Mouse (Mus musculus): Measurements from ENCODE around the gene Btbd7. TPM values are rescaled to one million over a fixed set of nuclear protein-coding genes. Genes with fewer than 3 reads are reported as not detected.

The Btbd7 gene
- total RNA-seq, 2 experiments from 2014 or later: 17.7 to 19.6 TPM

GRCm38 (mm10) chr12:102743589-102744574, 134.4 kb downstream of the Btbd7 start, which contains the start of the genes Moap1 and Tmem251:
TSS of gene Moap1 (minus strand) at chr12:102743661.
TSS of gene Tmem251 (plus strand) at chr12:102743762.
- peak; percentile 88 to 94 for DNase-seq (ENCODE audit: extremely low spot score in 1 of 2, low spot score in 2 of 2)
- intact Hi-C loops (cut with DNase I): no loop called here

- DNase-seq (ENCODE audit: extremely low spot score in 1 of 2, low spot score in 2 of 2): no peak
- intact Hi-C loops (cut with DNase I): no loop called here
Measured at GRCm38 (mm10) chr12:102743036-102743588, 135.2 kb downstream of the Btbd7 start.

- DNase-seq (ENCODE audit: extremely low spot score in 1 of 2, low spot score in 2 of 2): no peak
- intact Hi-C loops (cut with DNase I): no loop called here
Measured at GRCm38 (mm10) chr12:102742056-102742455, 136.2 kb downstream of the Btbd7 start.

GRCm38 (mm10) chr12:102740285-102740684, 138.0 kb downstream of the Btbd7 start:
- intact Hi-C loops (cut with DNase I): no loop called here
- DNase-seq (ENCODE audit: extremely low spot score in 1 of 2, low spot score in 2 of 2): no peak

DNA sequence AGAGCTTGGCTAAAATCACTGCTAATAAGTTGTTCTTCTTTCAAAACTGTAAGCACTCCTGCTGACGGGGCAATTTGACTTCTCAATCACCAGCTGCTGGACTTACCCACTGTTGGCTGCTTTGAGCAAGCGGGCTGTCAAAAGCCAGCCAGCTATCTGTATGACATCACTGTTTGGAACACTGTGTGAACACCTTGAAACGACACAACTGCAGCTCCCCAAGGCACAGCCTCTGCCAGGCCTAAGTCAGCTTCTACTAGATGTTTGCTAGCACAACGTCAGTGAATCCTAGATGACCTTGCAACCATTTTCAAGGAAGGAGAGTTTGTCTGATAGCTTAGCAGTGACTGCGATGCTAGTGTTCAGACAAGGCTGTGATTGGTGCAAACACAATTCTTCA, 139.2 kb downstream of the Btbd7 start:
- DNase-seq (ENCODE audit: extremely low spot score in 1 of 2, low spot score in 2 of 2): no peak
- intact Hi-C loops (cut with DNase I): no loop called here

DNA sequence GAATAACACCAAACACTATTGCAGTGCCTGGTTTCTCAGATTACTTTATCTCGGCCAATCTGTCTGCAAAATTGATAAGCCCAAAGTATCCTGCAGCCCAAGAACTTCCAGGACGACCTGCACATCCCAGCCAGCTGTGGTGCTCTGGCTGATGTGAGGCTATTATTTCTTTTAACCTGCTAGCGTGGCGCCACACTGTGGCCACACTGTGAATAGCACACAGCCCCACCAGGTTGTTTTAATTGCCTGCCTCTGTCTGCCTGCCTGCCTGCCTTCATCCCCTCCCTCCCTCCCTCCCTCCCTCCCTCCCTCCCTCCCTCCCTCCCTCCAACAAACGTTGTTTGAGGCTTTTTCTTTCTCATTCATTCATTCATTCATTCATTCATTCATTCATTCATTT, 144.9 kb downstream of the Btbd7 start:
- DNase-seq (ENCODE audit: extremely low spot score in 1 of 2, low spot score in 2 of 2): peak in 1 of 2 experiments; percentile 61
- intact Hi-C loops (cut with DNase I): no loop called here

DNA sequence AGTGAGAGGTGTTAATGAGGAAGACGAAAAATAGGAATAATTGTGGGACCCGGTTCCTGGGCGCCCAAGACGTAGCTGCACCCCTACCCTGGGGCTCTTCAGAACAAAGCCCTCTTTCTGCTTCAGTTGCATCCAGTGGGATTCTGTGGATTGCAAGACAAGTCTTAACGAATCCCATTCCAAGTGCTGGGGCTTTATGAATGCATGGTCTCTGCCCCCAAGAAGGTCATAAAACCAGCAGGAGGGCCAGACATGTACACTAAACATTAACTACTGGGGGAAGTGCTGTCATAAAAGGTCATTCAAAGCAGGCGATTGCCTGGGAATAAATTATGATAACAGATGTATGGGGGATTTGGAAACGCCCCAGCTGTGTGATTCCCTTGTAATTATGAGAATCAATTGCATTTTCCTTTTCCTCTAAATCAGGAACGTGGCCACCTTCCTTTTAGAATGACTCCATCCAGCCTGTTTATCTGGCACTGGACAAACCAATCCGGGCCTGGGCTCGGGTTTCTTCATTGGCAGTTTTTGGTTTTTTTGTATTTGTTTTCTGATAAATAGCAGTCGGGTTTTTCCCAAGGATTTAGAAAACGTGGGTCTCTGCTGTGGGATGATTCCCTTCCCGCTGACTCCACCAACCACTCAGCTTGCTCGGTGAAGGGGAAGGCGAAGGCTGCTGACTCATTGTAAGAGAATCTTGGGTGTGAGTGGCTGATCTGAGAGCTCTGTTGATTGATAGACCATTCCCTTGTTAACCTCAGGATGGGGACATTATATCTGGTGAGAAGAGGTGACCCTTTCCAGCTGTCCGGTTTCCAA, 147.3 kb downstream of the Btbd7 start:
- intact Hi-C loops (cut with DNase I): no loop called here
- DNase-seq (ENCODE audit: extremely low spot score in 1 of 2, low spot score in 2 of 2): no peak

Other genes starting within 250 kb of the Btbd7 start
- gene Itpk1, start 173.5 kb downstream of the Btbd7 start, total RNA-seq (2021): 10 to 100 TPM; 90.5 to 90.8 TPM
- gene Moap1, start 134.8 kb downstream of the Btbd7 start, total RNA-seq (2021): 10 to 100 TPM; 37.5 to 41.0 TPM
- 1 to 10 TPM; 5.4 to 6.1 TPM for gene Tmem251, start 134.7 kb downstream of the Btbd7 start, total RNA-seq (2021)
- gene Gm28051, start 120.7 kb downstream of the Btbd7 start, total RNA-seq (2021): not detected
- gene Gon7, start 120.7 kb downstream of the Btbd7 start, total RNA-seq (2021): 10 to 100 TPM; 10.9 to 15.4 TPM
- gene Ubr7, start 120.5 kb downstream of the Btbd7 start, total RNA-seq (2021): 10 to 100 TPM; 32.3 to 35.0 TPM
- 10 to 100 TPM; 22.9 to 23.0 TPM for gene Gm20604, start 119.8 kb downstream of the Btbd7 start, total RNA-seq (2021)
- gene Cox8c, start 20.8 kb upstream of the Btbd7 start, total RNA-seq (2021): not detected
- gene Unc79, start 70.4 kb upstream of the Btbd7 start, total RNA-seq (2021): 10 to 100 TPM; 37.3 to 38.9 TPM

Measured in left cerebral cortex, postnatal 10 days (tissue).